In the genomic region with DNA sequence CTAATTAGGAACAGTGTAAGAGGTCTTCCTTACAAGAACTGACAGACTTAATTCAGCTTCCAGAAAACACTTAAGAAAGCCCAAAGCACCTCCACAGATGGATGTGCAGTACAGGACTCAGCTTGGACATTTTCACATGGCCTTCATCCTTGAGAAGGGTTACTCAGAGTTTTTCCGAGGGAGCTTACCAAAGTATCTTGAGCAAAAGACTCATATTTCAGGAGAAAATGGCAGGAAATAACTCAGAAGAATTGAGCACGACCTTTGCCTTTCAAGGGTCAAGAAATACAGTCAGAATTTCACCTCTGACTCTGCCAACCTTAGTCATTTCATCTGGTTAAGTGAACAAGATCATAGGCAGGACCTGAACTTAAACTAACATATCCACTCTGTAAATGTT, we compare ENCODE assay signal across 18 mouse cellular contexts.
"Had no signal": no experiment of that assay in that cellular context is flagged by ENCODE, and none has a peak within 500 bp of the region (broad histone marks: within the 10 kb centered on the region; RNA-seq: fewer than 3 reads in every experiment).

No protein-coding gene starts in this region.

- H3K9me3 ChIP-seq: kidney, embryonic 15.5 days; limb, embryonic 13.5 days; liver, embryonic 15.5 days; megakaryocyte, embryonic 14.5 days; midbrain, embryonic 12.5 days; stomach, embryonic 15.5 days had no signal

- H3K4me1 ChIP-seq: kidney, embryonic 15.5 days; liver, embryonic 15.5 days; megakaryocyte, embryonic 14.5 days; midbrain, embryonic 12.5 days; stomach, embryonic 15.5 days had no signal

- H3K4me2 ChIP-seq: kidney, embryonic 15.5 days; limb, embryonic 13.5 days; liver, embryonic 15.5 days; midbrain, embryonic 12.5 days; stomach, embryonic 15.5 days had no signal

- H3K4me3 ChIP-seq: kidney, embryonic 15.5 days; limb, embryonic 13.5 days; liver, embryonic 15.5 days; megakaryocyte, embryonic 14.5 days; midbrain, embryonic 12.5 days; stomach, embryonic 15.5 days had no signal

- H3K27ac ChIP-seq: kidney, embryonic 15.5 days; limb, embryonic 13.5 days; liver, embryonic 15.5 days; midbrain, embryonic 12.5 days; stomach, embryonic 15.5 days had no signal

- H3K9ac ChIP-seq: kidney, embryonic 15.5 days; limb, embryonic 13.5 days; liver, embryonic 15.5 days; midbrain, embryonic 12.5 days; stomach, embryonic 15.5 days had no signal

- ATAC-seq: intestine, embryonic 16.5 days; lung, postnatal 0 days; midbrain, embryonic 16.5 days had no signal

- DNase-seq: kidney, adult 2 months; kidney, postnatal 14 days; layer of hippocampus, postnatal 36 days; lung, adult 2 months; lung, postnatal 4 days; right cerebral cortex, postnatal 4 days; spleen, adult 18-20 months; thymus, adult 2 months; thymus, postnatal 25 days had no signal

- H3K27me3 ChIP-seq: kidney, embryonic 15.5 days; limb, embryonic 13.5 days; liver, embryonic 15.5 days; megakaryocyte, embryonic 14.5 days; midbrain, embryonic 12.5 days; stomach, embryonic 15.5 days had no signal

- H3K36me3 ChIP-seq: kidney, embryonic 15.5 days; limb, embryonic 13.5 days; liver, embryonic 15.5 days; midbrain, embryonic 12.5 days; stomach, embryonic 15.5 days had no signal
